Mouse (Mus musculus) bone marrow, adult 2 months (tissue): ENCODE measurements at regions not wholly inside any gene's neighbourhood (a gene's known extent, or its start where the extent isn't known, plus 50 kb on each side); places are given as distances from the start of the nearest gene placed in this dataset.

Source experiments
- H3K27ac ChIP-seq: fragments of 200-500 bp; 2 replicates; pipeline ENCODE4 v1.5.1; 2012; ENCODE audit warnings: low read depth, mild to moderate bottlenecking, control low read depth, inconsistent platforms, low read length; ENCODE audit not compliant: control insufficient read depth, poor library complexity, insufficient read depth
- H3K4me1 ChIP-seq: fragments of 200-500 bp; 2 replicates; pipeline ENCODE4 v1.6.1; 2011; ENCODE audit warnings: low read length; ENCODE audit not compliant: control insufficient read depth, insufficient read depth
- H3K4me3 ChIP-seq: fragments of 200-500 bp; replicated peaks from 2 replicates; pipeline ENCODE3; 2011; ENCODE audit warnings: mild to moderate bottlenecking, low read depth, low read length, control low read depth; ENCODE audit not compliant: control insufficient read depth
- CTCF ChIP-seq: fragments of 200-500 bp; IDR thresholded peaks from 2 replicates; pipeline ENCODE4 v1.5.1; 2011; ENCODE audit warnings: low read length, control low read depth; ENCODE audit not compliant: control insufficient read depth, insufficient read depth
- POLR2A ChIP-seq: fragments of 200-500 bp; IDR thresholded peaks from 2 replicates; pipeline ENCODE4 v1.6.1; 2011; ENCODE audit warnings: low read depth, mild to moderate bottlenecking, control low read depth, low read length, borderline replicate concordance; ENCODE audit not compliant: control insufficient read depth
- WGBS: fragments of 180-500 bp; shearing (Covaris S2); methylation state at CpG from one replicate; pipeline ENCODE4 v1.1.7; 2018; 5-methylcytosine and 5-hydroxymethylcytosine counted together

- WGBS, result 4% methylated on average over 3 of the region's 3 CpGs
- no peak overlapping the region for H3K4me3 ChIP-seq
- H3K4me1 ChIP-seq, result no peaks in the 10 kb centered on the region
- TF ChIP-seq POLR2A (no peak), CTCF (no peak)
- no peak overlapping the region for H3K27ac ChIP-seq
Observed at GRCm38 (mm10) chr14:54110971-54111370, 142.9 kb downstream of the Dad1 start.

- no peaks in the 10 kb centered on the region for H3K4me1 ChIP-seq
- no peak overlapping the region for H3K4me3 ChIP-seq
- no peak overlapping the region for H3K27ac ChIP-seq
- no peak for TF ChIP-seq POLR2A
- TF ChIP-seq CTCF, result no peak
- 84% methylated on average over 1 of the region's 1 CpGs for WGBS
Observed at GRCm38 (mm10) chr14:54109129-54109528, 144.8 kb downstream of the Dad1 start.

DNA sequence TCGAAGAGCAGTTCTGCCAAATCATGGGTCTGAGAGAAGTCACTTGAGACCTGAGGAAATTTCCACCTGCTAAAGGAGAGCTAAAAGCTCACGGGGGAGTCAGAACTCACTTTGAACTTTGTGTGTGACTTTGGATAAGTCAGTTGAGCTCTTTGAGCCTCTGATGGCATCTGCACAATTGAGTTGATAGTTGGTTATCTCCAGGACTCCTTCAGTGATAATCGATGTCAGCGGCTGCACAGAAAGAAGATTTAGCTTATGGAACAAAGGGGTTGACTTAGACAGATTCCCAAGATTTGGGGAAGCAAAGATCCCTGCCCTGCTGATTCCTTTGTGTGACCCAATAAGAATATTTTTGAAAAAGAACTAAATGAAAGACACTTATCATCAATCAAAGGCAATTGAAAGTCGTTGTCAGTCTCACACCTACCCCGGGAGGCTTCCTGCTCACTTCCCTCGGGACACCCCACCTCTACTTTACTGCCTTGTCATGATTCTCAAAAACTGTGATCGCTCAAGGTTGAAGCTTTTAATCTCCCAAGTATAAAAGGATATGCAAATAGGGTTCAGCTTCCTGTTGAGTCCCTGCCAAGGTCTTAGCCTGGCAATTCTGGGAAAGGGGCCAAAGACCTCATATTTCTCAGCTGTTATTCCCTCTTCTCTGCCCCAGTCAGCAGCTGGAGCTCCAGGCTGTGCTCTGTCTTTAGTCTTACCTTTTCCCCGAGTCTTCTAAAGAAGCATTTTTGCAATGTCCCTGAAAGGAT lies 145.4 kb downstream of the Dad1 start:
- 20% methylated on average over 9 of the region's 9 CpGs for WGBS
- no peaks in the 10 kb centered on the region for H3K4me1 ChIP-seq
- TF ChIP-seq POLR2A (no peak), CTCF (no peak)
- H3K27ac ChIP-seq, result no peak overlapping the region
- no peak overlapping the region for H3K4me3 ChIP-seq

GRCm38 (mm10) chr14:54107204-54107796 lies 146.6 kb downstream of the Dad1 start:
- H3K27ac ChIP-seq, result no peak overlapping the region
- 85% methylated on average over 7 of the region's 7 CpGs for WGBS
- H3K4me3 ChIP-seq, result no peak overlapping the region
- no peaks in the 10 kb centered on the region for H3K4me1 ChIP-seq
- TF ChIP-seq CTCF, result no peak
- no peak for TF ChIP-seq POLR2A

DNA sequence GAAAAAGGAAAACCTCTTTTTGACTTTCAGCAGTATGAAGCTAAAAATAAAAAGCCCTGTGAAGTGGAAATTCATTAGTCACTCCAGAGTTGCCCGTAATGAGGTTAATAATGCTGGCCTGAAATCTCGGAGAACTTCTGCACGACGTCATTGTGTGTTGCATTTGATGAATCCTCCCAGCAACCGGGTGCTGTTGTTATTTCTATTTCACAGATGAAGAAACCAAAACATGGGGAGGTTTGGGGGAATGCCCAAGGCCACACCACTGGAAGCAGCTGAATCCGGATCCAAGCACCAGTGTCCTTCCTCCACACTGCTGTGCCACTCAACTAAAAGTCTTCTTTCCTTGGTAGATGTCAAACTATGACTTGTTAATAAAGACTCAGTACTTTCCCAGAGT lies 149.7 kb downstream of the Dad1 start:
- Histone ChIP-seq H3K4me1 (no peaks in the 10 kb centered on the region), H3K27ac (no peak overlapping the region), H3K4me3 (no peak overlapping the region)
- WGBS, result 73% methylated on average over 6 of the region's 6 CpGs
- TF ChIP-seq CTCF (no peak), POLR2A (no peak)

- no peak overlapping the region for H3K27ac ChIP-seq
- TF ChIP-seq POLR2A (no peak), CTCF (no peak)
- 84% methylated on average over 5 of the region's 5 CpGs for WGBS
- no peaks in the 10 kb centered on the region for H3K4me1 ChIP-seq
- no peak overlapping the region for H3K4me3 ChIP-seq
Observed at GRCm38 (mm10) chr14:54103541-54103940, 150.4 kb downstream of the Dad1 start.

DNA sequence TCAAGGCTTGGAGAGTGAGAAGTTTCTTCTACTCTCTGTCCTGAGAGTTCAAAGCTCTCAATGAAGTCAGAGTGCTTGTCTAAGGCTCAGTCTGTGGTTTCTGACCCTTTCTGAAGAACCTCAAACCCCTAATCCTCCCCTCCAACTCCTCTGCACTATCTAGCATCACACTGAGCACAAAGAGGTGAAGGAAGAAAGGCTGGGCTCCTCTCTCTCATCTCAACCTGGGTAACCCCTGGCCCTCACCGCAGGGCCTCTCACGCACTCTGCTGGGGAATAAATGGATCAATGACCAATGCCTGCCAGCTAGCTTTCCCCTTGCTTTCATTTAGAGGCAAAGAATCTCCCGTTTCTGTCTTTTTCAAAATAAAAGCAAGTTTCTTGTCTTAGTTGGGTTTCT lies 150.8 kb downstream of the Dad1 start:
- no peaks in the 10 kb centered on the region for H3K4me1 ChIP-seq
- no peak overlapping the region for H3K4me3 ChIP-seq
- whole genome bisulfite sequencing, result 80% methylated on average over 3 of the region's 3 CpGs
- no peak overlapping the region for H3K27ac ChIP-seq
- TF ChIP-seq CTCF (no peak), POLR2A (no peak)

DNA sequence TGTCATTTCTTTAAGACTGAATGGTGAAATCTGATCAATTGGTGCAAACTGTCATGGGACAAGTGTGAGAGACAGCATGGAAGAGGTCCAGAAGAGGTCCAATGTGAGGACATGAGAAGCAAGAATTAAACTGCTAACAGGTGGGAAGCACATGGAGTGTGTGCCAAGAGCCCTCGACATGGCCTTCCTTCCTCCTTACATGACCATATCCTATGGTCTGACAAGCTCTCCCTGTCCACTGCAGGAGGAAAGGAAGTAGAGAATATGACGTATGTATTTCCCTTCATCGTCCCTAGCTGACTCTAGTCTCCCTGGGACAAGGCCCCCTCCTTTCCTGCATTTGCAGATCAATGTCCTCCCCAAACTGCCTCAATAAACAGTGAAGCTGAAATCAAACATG lies 152.1 kb downstream of the Dad1 start:
- H3K4me1 ChIP-seq, result no peaks in the 10 kb centered on the region
- H3K4me3 ChIP-seq, result no peak overlapping the region
- WGBS, result 23% methylated on average over 3 of the region's 3 CpGs
- no peak overlapping the region for H3K27ac ChIP-seq
- TF ChIP-seq CTCF (no peak), POLR2A (no peak)
